Mouse (Mus musculus) heart, embryonic 16.5 days (tissue): ENCODE results near the gene March5. TPM values are rescaled to one million over a fixed set of nuclear protein-coding genes. Genes with fewer than 3 reads are reported as not detected.
A peak's percentile ranks its signal among the peaks of the same experiment; 100 is the strongest.

Experiments used
- ATAC-seq: fragments of 200-750 bp; cut with Nextera tagmentation; replicated peaks from 2 replicates; pipeline ENCODE4 v1.8.0; 2017; ENCODE audit warnings: moderate number of reproducible peaks; ENCODE audit not compliant: insufficient read depth, low FRiP score; ENCODE audit errors: extremely low read depth
- H3K27ac ChIP-seq: fragments of 300-500 bp; sonication (generic); 2 replicates; pipeline ENCODE4 v1.5.1; 2014; ENCODE audit warnings: mild to moderate bottlenecking, low read length, control low read depth, moderate library complexity
- H3K27me3 ChIP-seq: fragments of 300-500 bp; sonication (generic); 2 replicates; pipeline ENCODE4 v1.6.1; 2014; ENCODE audit warnings: low read length, mixed read lengths; ENCODE audit not compliant: control insufficient read depth, insufficient read depth
- H3K36me3 ChIP-seq: fragments of 300-500 bp; sonication (generic); 2 replicates; pipeline ENCODE4 v1.6.1; 2014; ENCODE audit not compliant: control insufficient read depth, insufficient read depth
- H3K4me1 ChIP-seq: fragments of 300-500 bp; sonication (generic); 2 replicates; pipeline ENCODE4 v1.6.1; 2014; ENCODE audit warnings: low read length, mixed read lengths; ENCODE audit not compliant: control insufficient read depth, insufficient read depth
- H3K4me2 ChIP-seq: fragments of 300-500 bp; sonication (generic); 2 replicates; pipeline ENCODE4 v1.6.1; 2014; ENCODE audit warnings: low read depth, mild to moderate bottlenecking, control low read depth, low read length
- H3K4me3 ChIP-seq: fragments of 300-500 bp; sonication (generic); 2 replicates; pipeline ENCODE4 v1.5.1; 2014; ENCODE audit warnings: mild to moderate bottlenecking, control low read depth, low read length
- H3K9ac ChIP-seq: fragments of 300-500 bp; sonication (generic); 2 replicates; pipeline ENCODE4 v1.6.1; 2014; ENCODE audit warnings: low read length, control low read depth
- H3K9me3 ChIP-seq: fragments of 300-500 bp; sonication (generic); replicated peaks from 2 replicates; pipeline ENCODE4 v1.6.1; 2016; ENCODE audit warnings: low read length; ENCODE audit not compliant: control insufficient read depth
- WGBS: fragments of 180-500 bp; shearing (Covaris S2); extraction: QIAGEN DNeasy Blood & Tissue Kit; methylation state at CpG from one replicate; pipeline ENCODE4 v1.1.7; 2014; 5-methylcytosine and 5-hydroxymethylcytosine counted together
- polyA plus RNA-seq: library from polyadenylated mRNA; unstranded; fragments of >200 nt; fragmentation: Nextera tagmentation; extraction: Ambion mirVana; gene quantifications from 2 replicates; pipeline ENCODE4 v1.2.1, GENCODE M21; 2015

March5 gene
- polyA plus RNA-seq, 1 experiment from 2014 or later: 77.0 TPM

GRCm38 (mm10) chr19:37206641-37207302, 571 bp upstream of the March5 start:
- Histone ChIP-seq H3K4me3 (peak overlapping the region; percentile 99), H3K27ac (peak overlapping the region; percentile 94), H3K4me1 (peaks cover 16% of the 10 kb centered on the region), H3K36me3 (peaks cover 9% of the 10 kb centered on the region), H3K4me2 (peak overlapping the region; percentile 88), H3K9ac (peak overlapping the region; percentile 99), H3K27me3 (no peaks in the 10 kb centered on the region), H3K9me3 (no peaks in the 10 kb centered on the region)
- under 1% methylated on average over 47 of the region's 47 CpGs for WGBS
- peak; percentile 38 for ATAC-seq

GRCm38 (mm10) chr19:37208176-37208755, 923 bp downstream of the March5 start, which contains the start of gene Cpeb3:
TSS of gene Cpeb3 (minus strand) at chr19:37208601.
- H3K4me3 ChIP-seq: peak within 1 kb of the TSS; percentile 99
- H3K9me3 ChIP-seq: no peaks in the 10 kb centered on the region
- under 1% methylated on average over 15 of the region's 15 CpGs for WGBS
- peak within 1 kb of the TSS; percentile 99 for H3K9ac ChIP-seq
- peaks cover 16% of the 10 kb centered on the region for H3K4me1 ChIP-seq
- peak within 1 kb of the TSS; percentile 94 for H3K27ac ChIP-seq
- no peak for ATAC-seq
- no peaks in the 10 kb centered on the region for H3K27me3 ChIP-seq
- H3K4me2 ChIP-seq: peak within 1 kb of the TSS; percentile 76
- H3K36me3 ChIP-seq: peaks cover 14% of the 10 kb centered on the region

DNA sequence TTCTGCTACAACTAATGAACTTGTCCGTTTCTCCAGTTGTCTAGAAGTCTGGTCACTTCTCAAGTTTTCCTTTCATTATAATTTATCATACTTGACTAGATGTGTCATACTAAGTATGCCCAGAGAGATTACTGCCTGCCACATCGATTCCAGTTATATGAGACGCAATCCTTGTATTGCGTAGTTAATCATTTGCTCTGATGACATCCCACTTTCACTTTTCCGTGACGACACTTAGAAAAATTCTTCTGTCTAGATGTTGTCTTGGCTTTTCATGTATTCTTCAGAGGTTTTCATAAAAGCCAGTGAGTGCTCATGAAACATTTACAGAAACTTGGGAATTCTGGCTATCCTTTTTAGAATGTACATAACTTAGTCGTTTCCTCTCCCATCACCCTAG, 1.6 kb downstream of the March5 start:
- Histone ChIP-seq H3K9ac (peak overlapping the region; percentile 99), H3K27ac (no peak overlapping the region), H3K4me3 (peak overlapping the region; percentile 99), H3K36me3 (peaks cover 14% of the 10 kb centered on the region), H3K9me3 (no peaks in the 10 kb centered on the region), H3K4me1 (peaks cover 16% of the 10 kb centered on the region), H3K4me2 (peak overlapping the region; percentile 76), H3K27me3 (no peaks in the 10 kb centered on the region)
- WGBS: 58% methylated on average over 7 of the region's 7 CpGs
- no peak for ATAC-seq

DNA sequence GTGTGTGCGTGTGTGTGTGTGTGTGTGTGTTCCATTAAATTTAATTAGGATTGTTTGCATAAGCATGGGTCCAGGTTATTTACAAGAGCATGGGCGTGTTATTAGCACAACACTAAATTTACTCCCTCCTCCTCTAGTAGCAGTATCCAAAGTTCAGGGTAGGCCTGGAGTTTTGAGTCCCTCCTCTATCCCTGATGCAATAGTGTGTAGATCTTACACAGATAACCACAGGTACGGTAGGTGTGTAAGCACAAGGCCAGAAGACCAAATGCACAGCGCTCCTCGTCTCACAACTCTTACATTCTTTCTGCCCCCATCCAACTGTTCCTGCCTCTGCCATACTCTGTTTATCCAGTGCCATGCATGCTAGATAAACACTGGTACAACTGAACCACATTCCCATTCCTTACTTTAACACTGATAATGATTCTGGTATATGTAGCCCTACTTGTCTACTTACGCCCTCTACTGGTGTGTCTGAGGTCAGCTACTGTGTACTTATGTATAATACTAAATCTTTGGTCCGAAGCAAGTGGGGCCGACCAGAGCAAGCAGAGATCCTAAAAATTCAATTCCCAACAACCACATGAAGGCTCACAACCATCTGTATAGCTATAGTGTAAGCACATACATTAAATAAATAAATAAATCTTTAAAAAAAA, 2.3 kb downstream of the March5 start:
- peak overlapping the region; percentile 76; the same call in 1 of the 2 replicates for H3K4me2 ChIP-seq
- no peaks in the 10 kb centered on the region for H3K27me3 ChIP-seq
- H3K4me3 ChIP-seq: no peak overlapping the region
- H3K4me1 ChIP-seq: peaks cover 16% of the 10 kb centered on the region
- WGBS: 78% methylated on average over 8 of the region's 8 CpGs
- no peaks in the 10 kb centered on the region for H3K9me3 ChIP-seq
- H3K36me3 ChIP-seq: peaks cover 14% of the 10 kb centered on the region
- H3K9ac ChIP-seq: no peak overlapping the region
- ATAC-seq: no peak
- no peak overlapping the region for H3K27ac ChIP-seq

DNA sequence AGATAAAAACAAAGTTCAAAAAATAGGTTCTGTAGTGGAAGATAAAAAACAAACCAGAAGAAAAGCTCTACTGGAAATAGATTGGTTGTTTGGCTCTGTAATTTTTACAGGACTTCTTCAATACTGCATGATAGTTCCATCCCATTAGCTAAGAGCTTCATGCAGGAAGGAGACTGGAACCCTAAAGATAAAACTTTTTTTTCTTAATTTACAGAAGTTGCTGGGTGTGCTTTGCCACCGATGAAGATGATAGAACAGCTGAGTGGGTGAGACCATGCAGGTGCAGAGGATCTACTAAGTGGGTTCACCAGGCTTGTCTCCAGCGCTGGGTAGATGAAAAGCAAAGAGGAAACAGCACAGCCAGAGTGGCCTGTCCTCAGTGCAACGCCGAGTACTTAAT, 3.1 kb downstream of the March5 start:
- 83% methylated on average over 4 of the region's 4 CpGs for WGBS
- no peaks in the 10 kb centered on the region for H3K9me3 ChIP-seq

DNA sequence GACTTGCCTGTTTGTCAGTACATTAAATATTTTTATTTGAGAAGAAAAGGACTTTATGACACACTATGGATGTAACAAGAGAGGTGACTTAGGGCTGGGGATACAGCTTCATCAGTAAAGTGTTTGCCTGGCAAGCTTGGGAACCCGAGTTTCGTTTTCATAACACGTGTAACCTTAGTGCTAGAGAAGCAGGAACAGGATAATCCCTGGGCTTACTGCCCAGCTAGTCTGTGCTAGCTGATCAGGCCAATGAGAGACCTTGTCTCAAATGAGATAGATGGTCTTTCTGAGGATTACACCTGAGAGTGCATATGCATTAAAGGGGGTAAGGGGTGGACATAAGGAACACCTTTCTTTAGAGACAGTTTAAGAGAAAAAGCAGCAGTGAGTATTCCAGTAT, 4.1 kb downstream of the March5 start:
- Histone ChIP-seq H3K4me2 (no peak overlapping the region), H3K27ac (no peak overlapping the region), H3K36me3 (peaks cover 14% of the 10 kb centered on the region), H3K4me1 (peaks cover 19% of the 10 kb centered on the region), H3K9me3 (no peaks in the 10 kb centered on the region), H3K9ac (no peak overlapping the region), H3K4me3 (no peak overlapping the region), H3K27me3 (no peaks in the 10 kb centered on the region)
- ATAC-seq: no peak
- 80% methylated on average over 3 of the region's 3 CpGs for WGBS

More for the DNA sequence above, 3.1 kb downstream of the March5 start:
- Histone ChIP-seq H3K36me3 (peaks cover 14% of the 10 kb centered on the region), H3K27ac (no peak overlapping the region), H3K4me1 (peaks cover 20% of the 10 kb centered on the region), H3K9ac (no peak overlapping the region), H3K4me3 (no peak overlapping the region), H3K27me3 (no peaks in the 10 kb centered on the region), H3K4me2 (no peak overlapping the region)
- no peak for ATAC-seq

DNA sequence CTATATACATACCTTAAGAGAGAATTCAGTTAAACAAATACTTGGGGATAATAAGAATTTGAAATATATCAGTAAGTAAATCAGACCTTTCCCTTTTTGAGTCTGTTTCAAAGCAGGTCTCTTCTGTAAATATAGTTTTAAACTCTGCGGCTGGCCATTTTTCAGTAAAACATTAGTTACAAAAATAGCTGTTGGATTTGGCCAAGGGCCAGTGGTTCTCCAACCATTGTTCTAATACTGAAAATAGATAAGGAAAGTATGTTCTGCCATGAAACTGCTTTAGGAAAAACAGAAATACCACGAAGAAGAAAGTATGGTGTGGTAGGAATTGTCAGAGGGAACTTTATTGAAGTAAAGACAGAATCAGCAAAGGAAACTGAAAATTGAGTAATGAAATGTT, 7.4 kb downstream of the March5 start:
- Histone ChIP-seq H3K36me3 (peaks cover 26% of the 10 kb centered on the region), H3K9me3 (no peaks in the 10 kb centered on the region), H3K4me3 (no peak overlapping the region), H3K27me3 (no peaks in the 10 kb centered on the region), H3K27ac (0 out of 2 replicates have a peak overlapping the region, but pooled peaks have one; percentile 27), H3K9ac (no peak overlapping the region), H3K4me1 (peaks cover 7% of the 10 kb centered on the region), H3K4me2 (peak overlapping the region; percentile 38; the same call in 1 of the 2 replicates)
- no peak for ATAC-seq
- WGBS: 16% methylated on average over 2 of the region's 2 CpGs

DNA sequence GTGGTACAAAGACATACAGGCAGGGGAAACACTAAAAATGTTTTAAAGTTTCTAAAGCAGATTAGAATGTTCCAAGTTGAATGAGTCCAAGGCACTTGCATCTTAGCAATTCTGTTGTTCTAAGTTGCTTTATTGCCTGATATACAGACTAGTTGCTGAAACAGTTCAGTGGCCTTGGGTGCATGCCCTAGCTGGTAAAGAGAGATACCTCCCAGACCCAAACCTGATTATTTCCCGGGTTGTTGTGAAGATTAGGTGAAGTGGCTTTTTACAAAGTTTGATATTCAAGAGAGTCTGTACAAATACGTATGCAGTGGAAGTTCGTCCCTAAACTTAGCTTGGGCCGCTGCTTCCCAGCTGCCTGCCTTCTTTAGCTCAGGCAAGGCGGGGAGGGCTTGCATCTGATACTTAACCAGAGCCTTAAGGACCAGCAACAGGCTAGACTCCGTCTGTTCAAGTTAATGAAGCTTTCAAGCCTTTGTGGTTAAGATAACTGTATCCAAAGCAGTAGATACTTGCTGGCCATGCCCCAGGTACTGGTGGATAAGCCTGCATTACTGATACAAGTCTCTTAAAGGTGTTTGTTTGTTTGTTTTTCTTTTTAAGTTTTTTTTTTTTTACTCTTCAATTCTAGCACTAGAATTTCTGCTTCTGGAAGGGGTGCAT, 18.0 kb downstream of the March5 start:
- H3K9ac ChIP-seq: no peak overlapping the region
- H3K9me3 ChIP-seq: no peaks in the 10 kb centered on the region
- H3K4me3 ChIP-seq: no peak overlapping the region
- no peak overlapping the region for H3K27ac ChIP-seq
- WGBS: 66% methylated on average over 6 of the region's 6 CpGs
- no peaks in the 10 kb centered on the region for H3K27me3 ChIP-seq
- ATAC-seq: no peak
- peaks cover 23% of the 10 kb centered on the region for H3K36me3 ChIP-seq
- H3K4me1 ChIP-seq: no peaks in the 10 kb centered on the region
- H3K4me2 ChIP-seq: no peak overlapping the region
